Mouse (Mus musculus): ENCODE results near the gene Slc22a16. TPM values are rescaled to one million over a fixed set of nuclear protein-coding genes. Genes with fewer than 3 reads are reported as not detected.

Gene Slc22a16
- polyA plus RNA-seq, 1 experiment = not detected

- Histone ChIP-seq H3K4me1 (ENCODE audit: control insufficient read depth, insufficient read depth, low read length) (peaks cover 34% of the 10 kb centered on the region), H3K4me3 (replicated peaks; ENCODE audit: insufficient read depth, low read depth, low read length) (no peak overlapping the region), H3K27ac (ENCODE audit: insufficient read depth, low read length) (peak overlapping the region; percentile 87), H3K27me3 (ENCODE audit: control insufficient read depth, insufficient read depth, low read length) (no peaks in the 10 kb centered on the region)
- TF ChIP-seq POLR2A (IDR thresholded peaks at IDR 0.05; ENCODE audit: borderline replicate concordance, insufficient read depth, low read length) = no peak
- peak; percentile 19; the same call in 1 of the 2 replicates for TF ChIP-seq CTCF (IDR thresholded peaks at IDR 0.05; ENCODE audit: borderline replicate concordance, insufficient read depth, low read depth, low read length)
- WGBS = 43% methylated on average over 26 of the region's 26 CpGs
- peak; percentile 51 to 59 for DNase-seq
Observed at GRCm38 (mm10) chr10:40638823-40639819, 69.0 kb downstream of the Slc22a16 start.

GRCm38 (mm10) chr10:40640406-40640805 lies 70.3 kb downstream of the Slc22a16 start:
- Histone ChIP-seq H3K27me3 (ENCODE audit: control insufficient read depth, insufficient read depth, low read length) (no peaks in the 10 kb centered on the region), H3K27ac (ENCODE audit: insufficient read depth, low read length) (peak overlapping the region; percentile 23; the same call in 1 of the 2 replicates), H3K4me1 (ENCODE audit: control insufficient read depth, insufficient read depth, low read length) (peaks cover 34% of the 10 kb centered on the region), H3K4me3 (replicated peaks; ENCODE audit: insufficient read depth, low read depth, low read length) (no peak overlapping the region)
- no peak for TF ChIP-seq POLR2A (IDR thresholded peaks at IDR 0.05; ENCODE audit: borderline replicate concordance, insufficient read depth, low read length)
- TF ChIP-seq CTCF (IDR thresholded peaks at IDR 0.05; ENCODE audit: borderline replicate concordance, insufficient read depth, low read depth, low read length) = no peak
- 89% methylated on average over 4 of the region's 4 CpGs for WGBS
- no peak for DNase-seq

GRCm38 (mm10) chr10:40641901-40642300 lies 71.8 kb downstream of the Slc22a16 start:
- H3K4me3 ChIP-seq (replicated peaks; ENCODE audit: insufficient read depth, low read depth, low read length) = no peak overlapping the region
- H3K27ac ChIP-seq (ENCODE audit: insufficient read depth, low read length) = peak overlapping the region; percentile 9; the same call in 1 of the 2 replicates
- WGBS = 19% methylated on average over 7 of the region's 7 CpGs
- H3K27me3 ChIP-seq (ENCODE audit: control insufficient read depth, insufficient read depth, low read length) = no peaks in the 10 kb centered on the region
- H3K4me1 ChIP-seq (ENCODE audit: control insufficient read depth, insufficient read depth, low read length) = peaks cover 34% of the 10 kb centered on the region
- peak; percentile 70 to 75 for DNase-seq
- no peak for TF ChIP-seq CTCF (IDR thresholded peaks at IDR 0.05; ENCODE audit: borderline replicate concordance, insufficient read depth, low read depth, low read length)
- no peak for TF ChIP-seq POLR2A (IDR thresholded peaks at IDR 0.05; ENCODE audit: borderline replicate concordance, insufficient read depth, low read length)

GRCm38 (mm10) chr10:40643126-40643525 lies 73.0 kb downstream of the Slc22a16 start:
- H3K27ac ChIP-seq (ENCODE audit: insufficient read depth, low read length) = no peak overlapping the region
- WGBS = 89% methylated on average over 5 of the region's 5 CpGs
- peaks cover 29% of the 10 kb centered on the region for H3K4me1 ChIP-seq (ENCODE audit: control insufficient read depth, insufficient read depth, low read length)
- DNase-seq = no peak
- H3K27me3 ChIP-seq (ENCODE audit: control insufficient read depth, insufficient read depth, low read length) = no peaks in the 10 kb centered on the region
- no peak for TF ChIP-seq POLR2A (IDR thresholded peaks at IDR 0.05; ENCODE audit: borderline replicate concordance, insufficient read depth, low read length)
- no peak for TF ChIP-seq CTCF (IDR thresholded peaks at IDR 0.05; ENCODE audit: borderline replicate concordance, insufficient read depth, low read depth, low read length)
- no peak overlapping the region for H3K4me3 ChIP-seq (replicated peaks; ENCODE audit: insufficient read depth, low read depth, low read length)

GRCm38 (mm10) chr10:40644456-40644855 lies 74.3 kb downstream of the Slc22a16 start:
- H3K27me3 ChIP-seq (ENCODE audit: control insufficient read depth, insufficient read depth, low read length) = no peaks in the 10 kb centered on the region
- TF ChIP-seq CTCF (IDR thresholded peaks at IDR 0.05; ENCODE audit: borderline replicate concordance, insufficient read depth, low read depth, low read length) (no peak), POLR2A (IDR thresholded peaks at IDR 0.05; ENCODE audit: borderline replicate concordance, insufficient read depth, low read length) (no peak)
- DNase-seq = no peak
- H3K27ac ChIP-seq (ENCODE audit: insufficient read depth, low read length) = no peak overlapping the region
- 86% methylated on average over 9 of the region's 9 CpGs for WGBS
- peaks cover 19% of the 10 kb centered on the region for H3K4me1 ChIP-seq (ENCODE audit: control insufficient read depth, insufficient read depth, low read length)
- H3K4me3 ChIP-seq (replicated peaks; ENCODE audit: insufficient read depth, low read depth, low read length) = no peak overlapping the region

GRCm38 (mm10) chr10:40645346-40645745 lies 75.2 kb downstream of the Slc22a16 start:
- no peaks in the 10 kb centered on the region for H3K27me3 ChIP-seq (ENCODE audit: control insufficient read depth, insufficient read depth, low read length)
- 93% methylated on average over 1 of the region's 1 CpGs for WGBS
- TF ChIP-seq POLR2A (IDR thresholded peaks at IDR 0.05; ENCODE audit: borderline replicate concordance, insufficient read depth, low read length) = no peak
- peaks cover 11% of the 10 kb centered on the region for H3K4me1 ChIP-seq (ENCODE audit: control insufficient read depth, insufficient read depth, low read length)
- H3K4me3 ChIP-seq (replicated peaks; ENCODE audit: insufficient read depth, low read depth, low read length) = no peak overlapping the region
- H3K27ac ChIP-seq (ENCODE audit: insufficient read depth, low read length) = no peak overlapping the region
- DNase-seq = no peak

GRCm38 (mm10) chr10:40648776-40649175 lies 78.6 kb downstream of the Slc22a16 start:
- DNase-seq = no peak
- no peaks in the 10 kb centered on the region for H3K4me1 ChIP-seq (ENCODE audit: control insufficient read depth, insufficient read depth, low read length)
- WGBS = 80% methylated on average over 12 of the region's 12 CpGs
- H3K27me3 ChIP-seq (ENCODE audit: control insufficient read depth, insufficient read depth, low read length) = no peaks in the 10 kb centered on the region
- H3K4me3 ChIP-seq (replicated peaks; ENCODE audit: insufficient read depth, low read depth, low read length) = no peak overlapping the region
- TF ChIP-seq POLR2A (IDR thresholded peaks at IDR 0.05; ENCODE audit: borderline replicate concordance, insufficient read depth, low read length) (no peak), CTCF (IDR thresholded peaks at IDR 0.05; ENCODE audit: borderline replicate concordance, insufficient read depth, low read depth, low read length) (no peak)
- H3K27ac ChIP-seq (ENCODE audit: insufficient read depth, low read length) = no peak overlapping the region

GRCm38 (mm10) chr10:40649634-40650033 lies 79.5 kb downstream of the Slc22a16 start:
- peak; percentile 37; the same call in 1 of the 2 replicates for TF ChIP-seq CTCF (IDR thresholded peaks at IDR 0.05; ENCODE audit: borderline replicate concordance, insufficient read depth, low read depth, low read length)
- TF ChIP-seq POLR2A (IDR thresholded peaks at IDR 0.05; ENCODE audit: borderline replicate concordance, insufficient read depth, low read length) = no peak
- Histone ChIP-seq H3K27ac (ENCODE audit: insufficient read depth, low read length) (no peak overlapping the region), H3K4me3 (replicated peaks; ENCODE audit: insufficient read depth, low read depth, low read length) (no peak overlapping the region), H3K27me3 (ENCODE audit: control insufficient read depth, insufficient read depth, low read length) (no peaks in the 10 kb centered on the region), H3K4me1 (ENCODE audit: control insufficient read depth, insufficient read depth, low read length) (no peaks in the 10 kb centered on the region)
- DNase-seq = no peak
- 30% methylated on average over 4 of the region's 4 CpGs for WGBS

All from cerebellum, adult 2 months (tissue).